Comparison of ENCODE assay signal across 8 mouse cellular contexts in genomic region chr8:87660029-87660915, GRCm38 (mm10).
DNase-seq lines count a peak whose midpoint lies in the region; ATAC-seq and TF ChIP-seq lines count a peak whose summit lies in the region.

No protein-coding gene starts in this region.

- H3K9ac ChIP-seq in heart, embryonic 12.5 days, result peak overlapping the region; percentile 55; the same call in 1 of the 2 replicates
- H3K9ac ChIP-seq in ES-E14 (ENCODE audit: insufficient read depth, low read depth, low read length, poor library complexity, severe bottlenecking), result peak overlapping the region; percentile 2; the same call in 1 of the 2 replicates
- H3K9ac ChIP-seq in forebrain, postnatal 0 days, result peak overlapping the region; percentile 48

- 3% methylated on average over 43 of the region's 43 CpGs for WGBS in heart, embryonic 12.5 days
- WGBS in forebrain, postnatal 0 days, result 8% methylated on average over 43 of the region's 43 CpGs
- 2% methylated on average over 43 of the region's 43 CpGs for WGBS in midbrain, embryonic 10.5 days

- intact Hi-C loops in heart, postnatal 10 days (cut with DNase I), result loop anchor here (5.0 kb wide), 2 partner anchors 87 to 362 kb away; no protein-coding TSS in a partner anchor

- H3K36me3 ChIP-seq in heart, embryonic 12.5 days, result no peaks in the 10 kb centered on the region
- no peaks in the 10 kb centered on the region for H3K36me3 ChIP-seq in ES-E14 (ENCODE audit: control insufficient read depth, insufficient read depth, low read length, poor library complexity, severe bottlenecking)
- no peaks in the 10 kb centered on the region for H3K36me3 ChIP-seq in forebrain, postnatal 0 days (ENCODE audit: insufficient read depth)
- H3K36me3 ChIP-seq in midbrain, embryonic 10.5 days, result peaks cover 6% of the 10 kb centered on the region

- H3K4me1 ChIP-seq in heart, embryonic 12.5 days (replicated peaks), result peaks cover 35% of the 10 kb centered on the region
- peaks cover 0 to 14% of the 10 kb centered on the region in 2 experiments; a peak in 2 of 4 replicates for H3K4me1 ChIP-seq in ES-E14 (ENCODE audit: control insufficient read depth in 2 of 2, insufficient read depth in 2 of 2, low read length in 2 of 2, poor library complexity in 1 of 2)
- H3K4me1 ChIP-seq in forebrain, postnatal 0 days (ENCODE audit: insufficient read depth), result peaks cover 21% of the 10 kb centered on the region
- H3K4me1 ChIP-seq in midbrain, embryonic 10.5 days, result peaks cover 66% of the 10 kb centered on the region

- H3K4me3 ChIP-seq in heart, embryonic 12.5 days, result peak overlapping the region; percentile 34
- peak overlapping the region; percentile 23 to 43; a peak in 3 of 4 replicates for H3K4me3 ChIP-seq in ES-E14 (ENCODE audit: insufficient read depth in 1 of 2, low read depth in 1 of 2, low read length in 2 of 2, poor library complexity in 1 of 2, severe bottlenecking in 1 of 2)
- H3K4me3 ChIP-seq in forebrain, postnatal 0 days (ENCODE audit: low read depth, low read length), result peak overlapping the region; percentile 29
- H3K4me3 ChIP-seq in midbrain, embryonic 10.5 days, result peak overlapping the region; percentile 43

- no peak for DNase-seq in heart, postnatal 10 days
- DNase-seq in ES-E14 (ENCODE audit: low read depth, low spot score), result no peak
- DNase-seq in forebrain, postnatal 0 days, result peak; percentile 43
- DNase-seq in midbrain, embryonic 10.5 days (ENCODE audit: low spot score), result peak; percentile 51
- no peak for DNase-seq in right cerebral cortex, adult 18-20 months
- no peak for DNase-seq in kidney, adult 11 months
- no peak for DNase-seq in ovary, postnatal 10 days (ENCODE audit: low spot score)

- no peaks in the 10 kb centered on the region for H3K9me3 ChIP-seq in heart, embryonic 12.5 days (replicated peaks)
- no peaks in the 10 kb centered on the region for H3K9me3 ChIP-seq in ES-E14 (ENCODE audit: control insufficient read depth, insufficient read depth, low read depth, low read length)
- no peaks in the 10 kb centered on the region for H3K9me3 ChIP-seq in forebrain, postnatal 0 days (ENCODE audit: low read length)
- no peaks in the 10 kb centered on the region for H3K9me3 ChIP-seq in midbrain, embryonic 10.5 days (replicated peaks)

- in situ Hi-C loops in ES-E14 (cut with MboI; ENCODE audit: low sequenced_read_pairs in 2 of 2, unreplicated experiment in 2 of 2), result no loop called here

- peaks cover 53% of the 10 kb centered on the region for H3K27me3 ChIP-seq in heart, embryonic 12.5 days (replicated peaks)
- H3K27me3 ChIP-seq in forebrain, postnatal 0 days (ENCODE audit: insufficient read depth, low read length), result peaks cover 10% of the 10 kb centered on the region; the same call in 1 of the 2 replicates
- H3K27me3 ChIP-seq in midbrain, embryonic 10.5 days (ENCODE audit: low read depth, poor library complexity, severe bottlenecking), result peaks cover 69% of the 10 kb centered on the region

- H3K4me2 ChIP-seq in heart, embryonic 12.5 days, result peak overlapping the region; percentile 68
- H3K4me2 ChIP-seq in forebrain, postnatal 0 days (ENCODE audit: low read depth), result peak overlapping the region; percentile 63

- no peak for TF ChIP-seq CTCF in forebrain, postnatal 0 days (IDR thresholded peaks at IDR 0.05; ENCODE audit: low read depth)

- no peak for ATAC-seq in heart, embryonic 12.5 days (ENCODE audit: insufficient number of reproducible peaks, low FRiP score)
- peak; percentile 34; the same call in 1 of the 2 replicates for ATAC-seq in forebrain, postnatal 0 days

- H3K27ac ChIP-seq in heart, embryonic 12.5 days (ENCODE audit: poor library complexity, severe bottlenecking), result no peak overlapping the region
- H3K27ac ChIP-seq in ES-E14 (ENCODE audit: insufficient read depth, low read depth, low read length, poor library complexity, severe bottlenecking), result no peak overlapping the region
- H3K27ac ChIP-seq in forebrain, postnatal 0 days (ENCODE audit: low read depth, low read length), result no peak overlapping the region
- peak overlapping the region; percentile 34 for H3K27ac ChIP-seq in midbrain, embryonic 10.5 days (replicated peaks)

TF ChIP-seq in ES-E14, 5 proteins besides CTCF, POLR2A, EP300 and RAD21:
- TF ChIP-seq MAFK (IDR thresholded peaks at IDR 0.05; ENCODE audit: insufficient read depth, low read depth, low read length) (no peak), ZC3H11A (IDR thresholded peaks at IDR 0.05; ENCODE audit: borderline replicate concordance, low read depth, low read length) (no peak), HCFC1 (IDR thresholded peaks at IDR 0.05; ENCODE audit: borderline replicate concordance, insufficient read depth, low read length) (no peak), CHD2 (IDR thresholded peaks at IDR 0.05; ENCODE audit: low read depth, low read length) (no peak), ZNF384 (IDR thresholded peaks at IDR 0.05; ENCODE audit: low read depth, low read length) (no peak)

Comparison
In these comparisons a context has a peak if more than half of its experiments do, and no peak if none do; other contexts are left out.
1. H3K9ac ChIP-seq: peak in every context shown above with its lines; median percentile 55 in heart, embryonic 12.5 days; 48 in forebrain, postnatal 0 days; 2 in ES-E14.
2. DNase-seq: peak in forebrain, postnatal 0 days (single experiment) and midbrain, embryonic 10.5 days (single experiment); none in heart, postnatal 10 days (0 of 2), ES-E14 (single experiment), right cerebral cortex, adult 18-20 months (single experiment), kidney, adult 11 months (single experiment) and ovary, postnatal 10 days (single experiment).
3. Peak in every context shown above with its lines, with median percentiles within 50 percentile points of each other: H3K4me3 ChIP-seq.